Mouse (Mus musculus): ENCODE measurements around the gene Palm2.
A peak's percentile ranks its signal among the peaks of the same experiment; 100 is the strongest.

Gene Palm2

GRCm38 (mm10) chr4:57514003-57514937, 80.2 kb downstream of the Palm2 start:
- no peak for DNase-seq

DNA sequence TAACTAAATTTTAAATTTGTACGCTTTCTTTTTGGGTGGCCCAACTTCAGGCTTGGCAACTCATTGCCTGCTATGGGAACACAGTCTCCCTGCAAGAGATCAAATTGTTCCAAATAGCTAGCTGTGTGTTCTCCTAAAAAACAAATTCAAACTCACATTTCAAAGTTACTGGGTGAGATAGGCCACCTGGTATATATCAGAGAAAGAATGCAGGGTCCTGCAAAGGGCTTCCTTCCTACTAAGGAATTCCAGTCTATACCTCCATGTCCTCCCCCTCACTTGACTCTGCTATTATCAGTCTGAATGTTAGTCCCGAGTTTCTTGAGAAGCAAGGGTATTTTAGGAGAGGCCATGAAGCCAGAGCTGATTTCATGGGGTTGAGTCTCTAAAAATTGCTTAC, 81.3 kb downstream of the Palm2 start:
- DNase-seq = no peak

- DNase-seq = no peak
Observed at GRCm38 (mm10) chr4:57523456-57523855, 89.4 kb downstream of the Palm2 start.

- DNase-seq = no peak
Observed at GRCm38 (mm10) chr4:57524461-57524860, 90.4 kb downstream of the Palm2 start.

- DNase-seq = no peak
Observed at GRCm38 (mm10) chr4:57525221-57526011, 91.4 kb downstream of the Palm2 start.

DNA sequence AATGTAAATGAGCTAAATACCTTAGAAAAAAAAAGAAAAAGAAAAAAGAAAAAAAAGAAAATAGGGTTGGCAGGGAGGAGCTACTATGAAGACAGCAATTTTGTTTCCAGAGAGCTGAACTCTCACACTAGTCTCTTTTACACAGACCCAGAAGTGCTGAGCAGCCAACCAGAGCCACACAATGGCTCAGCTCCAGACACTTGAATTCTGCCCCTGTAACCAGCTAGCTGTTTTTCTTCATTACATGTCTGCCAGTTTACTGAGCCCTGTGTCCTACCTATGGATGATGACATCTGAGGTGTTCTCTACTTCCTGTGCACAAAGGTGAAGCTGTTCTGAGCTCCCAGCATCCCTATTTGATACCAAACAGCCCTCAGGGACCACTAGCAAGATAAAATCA, 94.2 kb downstream of the Palm2 start:
- no peak for DNase-seq

- DNase-seq = no peak
Observed at GRCm38 (mm10) chr4:57533686-57534085, 99.6 kb downstream of the Palm2 start.

GRCm38 (mm10) chr4:57534232-57534631, 100.2 kb downstream of the Palm2 start:
- no peak for DNase-seq

DNA sequence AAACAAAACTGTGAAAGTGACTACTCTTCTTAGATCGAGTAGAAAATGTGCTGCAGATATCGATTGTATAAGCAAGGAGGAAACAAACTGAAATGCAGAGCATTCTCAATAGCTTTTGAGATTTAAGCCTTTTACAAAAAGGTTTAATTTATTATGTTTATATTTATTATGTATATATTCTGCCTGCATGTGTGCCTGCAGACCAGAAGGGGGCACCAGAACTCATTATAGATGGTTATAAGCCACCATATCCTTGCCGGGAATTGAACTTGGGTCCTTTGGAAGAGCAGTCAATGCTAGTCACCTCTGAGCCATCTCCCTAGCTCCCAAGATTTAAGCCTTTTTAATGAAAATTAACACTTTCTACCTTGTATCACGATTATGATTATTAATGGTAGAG, 101.0 kb downstream of the Palm2 start:
- DNase-seq = no peak

GRCm38 (mm10) chr4:57538029-57538688, 104.1 kb downstream of the Palm2 start:
- DNase-seq = no peak

DNA sequence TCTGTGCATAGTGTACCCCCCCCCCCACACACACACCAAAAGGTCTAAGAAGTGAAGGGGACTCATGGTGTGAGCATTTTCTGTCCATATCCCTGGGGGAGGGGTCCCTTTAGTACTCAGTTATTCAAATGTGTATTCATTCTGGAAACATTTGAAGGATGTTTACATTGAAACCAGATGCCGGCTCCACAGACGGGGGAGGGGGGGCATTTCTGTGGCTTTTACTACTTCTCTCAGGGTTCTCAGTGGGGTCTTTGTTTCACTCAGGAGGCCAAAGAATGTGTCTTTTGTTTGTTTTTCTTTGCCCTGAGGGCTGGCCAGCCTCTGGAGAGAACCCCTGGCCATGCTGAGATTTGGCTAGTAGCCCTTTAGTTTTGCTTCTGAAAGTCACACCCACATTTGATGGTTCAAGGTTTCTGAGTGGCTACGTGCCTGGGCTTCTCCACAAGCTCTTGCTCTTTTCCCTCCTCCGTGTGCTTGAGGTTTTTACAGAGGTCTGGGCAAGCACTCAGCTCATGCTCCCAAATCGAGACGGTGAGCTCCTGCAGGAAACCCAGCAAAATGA, 109.7 kb downstream of the Palm2 start:
- peak; percentile 15 for DNase-seq

DNA sequence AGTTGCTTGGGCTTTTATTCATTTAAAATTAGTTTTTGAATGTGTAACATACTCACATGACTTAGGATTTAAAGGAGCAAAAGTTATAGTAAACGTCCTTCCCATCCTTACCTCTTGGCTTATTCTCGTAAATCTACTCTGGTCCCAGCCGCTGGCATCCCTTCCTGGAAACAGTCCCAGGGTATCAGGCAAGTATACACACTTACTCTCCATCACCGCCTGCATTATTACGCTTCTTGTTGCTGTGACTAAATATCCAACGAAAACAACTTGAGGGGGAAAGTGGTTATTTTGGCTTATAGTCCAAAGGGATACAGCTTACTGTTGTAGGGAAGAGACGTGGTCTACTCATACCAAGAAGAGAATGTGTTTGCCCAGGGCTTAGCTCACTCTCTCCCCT, 113.7 kb downstream of the Palm2 start:
- DNase-seq = no peak

DNA sequence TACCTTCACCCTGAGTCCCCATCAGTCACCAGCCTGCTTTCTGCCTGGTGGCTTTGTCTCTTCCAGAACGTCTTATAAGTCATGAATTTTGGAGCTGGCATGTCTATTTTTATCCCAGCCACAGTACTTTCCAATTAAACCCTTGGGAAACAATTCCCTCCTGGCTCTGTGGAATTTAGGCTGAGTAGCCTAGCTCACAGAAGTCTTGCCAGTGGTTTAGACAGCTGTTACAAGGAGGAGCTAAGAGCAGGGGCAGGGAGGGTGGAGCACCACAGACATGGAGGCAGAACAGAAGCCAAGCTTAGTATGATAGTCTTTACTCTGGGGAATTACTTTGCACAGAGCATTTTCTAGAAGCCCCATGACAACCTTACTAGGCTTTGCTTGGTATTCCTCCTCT, 116.2 kb downstream of the Palm2 start:
- no peak for DNase-seq

- DNase-seq = peak; percentile 38
Observed at GRCm38 (mm10) chr4:57557102-57557501, 123.1 kb downstream of the Palm2 start.

GRCm38 (mm10) chr4:57559438-57559837, 125.4 kb downstream of the Palm2 start:
- no peak for DNase-seq

- no peak for DNase-seq
Observed at GRCm38 (mm10) chr4:57560010-57560409, 126.0 kb downstream of the Palm2 start.

- peak; percentile 79 for DNase-seq
Observed at GRCm38 (mm10) chr4:57561055-57561454, 127.0 kb downstream of the Palm2 start.

DNA sequence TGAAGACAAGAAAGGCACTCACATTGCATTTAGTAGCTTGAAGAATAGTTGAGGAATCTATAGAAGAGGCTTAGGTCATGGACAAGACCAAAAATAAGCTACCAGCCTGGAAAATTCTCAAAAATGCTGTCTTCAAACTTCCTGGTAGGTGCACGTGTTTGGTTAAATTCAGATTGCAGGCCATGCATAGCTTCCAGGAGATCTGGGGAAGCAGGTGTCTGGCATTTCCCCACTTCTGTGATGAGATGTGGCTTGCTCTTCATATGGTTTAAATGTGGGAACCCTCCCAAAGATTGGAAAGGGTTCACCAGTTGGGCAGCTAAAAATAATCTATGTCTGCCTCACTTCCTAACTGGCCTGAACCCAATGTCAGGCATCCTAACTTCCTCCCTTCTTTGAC, 131.2 kb downstream of the Palm2 start:
- DNase-seq = no peak

- no peak for DNase-seq
Observed at GRCm38 (mm10) chr4:57565811-57566210, 131.8 kb downstream of the Palm2 start.

DNA sequence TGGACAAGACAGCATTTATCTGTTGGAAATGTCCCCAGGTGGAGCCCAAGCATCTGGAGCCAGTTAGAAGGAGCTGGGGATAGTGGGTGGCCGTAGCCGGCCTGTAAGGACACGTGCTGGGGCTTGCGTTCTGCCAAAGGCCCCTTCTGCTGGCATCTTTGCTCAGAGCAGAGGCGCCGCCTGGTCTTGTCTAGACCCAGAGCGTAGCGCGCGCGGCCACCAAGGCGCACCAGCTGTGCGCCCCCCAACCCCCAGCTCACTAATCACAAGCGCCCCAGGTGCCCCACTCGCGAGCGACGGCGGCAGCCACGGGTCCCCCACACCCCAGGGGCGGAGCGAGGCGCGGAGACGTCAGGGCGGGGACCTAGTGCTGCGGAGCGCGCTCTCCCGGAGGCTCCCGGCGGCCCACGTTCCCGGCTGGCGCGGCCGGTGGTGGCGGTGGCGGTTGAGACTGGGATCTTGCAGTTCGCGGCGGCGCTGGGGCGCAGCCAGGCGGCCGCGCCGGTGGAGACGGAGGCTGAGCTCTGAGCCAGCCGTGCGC, 133.7 kb downstream of the Palm2 start, which contains the start of gene Pakap:
Gene Pakap (plus strand): TSS at position 514 of the 541 bp plus-strand sequence.
- DNase-seq = peak; percentile 84

DNA sequence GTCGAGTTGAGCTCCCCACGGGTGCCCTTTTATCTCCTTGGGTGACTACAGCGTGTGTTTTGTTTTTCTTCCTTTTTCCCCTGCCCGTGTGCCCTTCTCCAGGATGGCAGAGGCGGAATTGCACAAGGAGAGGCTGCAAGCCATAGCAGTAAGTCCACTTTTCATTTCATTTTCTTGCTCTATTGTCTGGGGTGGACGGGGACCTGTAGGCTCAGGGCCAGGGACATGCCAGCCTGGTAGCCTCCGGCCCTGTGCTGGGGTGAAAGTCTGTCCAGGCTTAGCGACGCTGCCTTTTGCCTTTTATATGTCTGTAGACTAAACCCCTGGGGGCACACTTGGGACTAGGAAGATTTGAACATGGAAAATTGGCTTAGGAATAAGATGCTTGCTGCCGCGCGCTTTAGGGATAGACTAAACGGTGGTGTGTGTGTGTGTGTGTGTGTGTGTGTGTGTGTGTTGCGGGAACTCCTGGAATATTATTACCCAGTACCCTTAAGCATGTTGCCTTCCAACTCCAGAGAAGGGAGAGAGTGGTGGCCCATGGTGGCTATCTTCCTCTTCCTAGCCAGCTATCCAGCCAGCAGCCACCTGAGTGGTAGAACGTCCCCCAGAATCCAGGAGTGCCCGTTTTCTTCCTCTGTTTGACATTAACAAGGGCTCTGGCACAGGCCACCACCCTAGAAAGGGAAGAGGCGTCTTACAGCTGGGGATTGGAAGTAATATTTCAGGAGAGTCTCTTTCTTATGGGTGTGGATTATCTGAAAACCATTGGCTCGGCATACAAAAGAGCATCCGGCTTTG, 134.4 kb downstream of the Palm2 start:
- no peak for DNase-seq

DNA sequence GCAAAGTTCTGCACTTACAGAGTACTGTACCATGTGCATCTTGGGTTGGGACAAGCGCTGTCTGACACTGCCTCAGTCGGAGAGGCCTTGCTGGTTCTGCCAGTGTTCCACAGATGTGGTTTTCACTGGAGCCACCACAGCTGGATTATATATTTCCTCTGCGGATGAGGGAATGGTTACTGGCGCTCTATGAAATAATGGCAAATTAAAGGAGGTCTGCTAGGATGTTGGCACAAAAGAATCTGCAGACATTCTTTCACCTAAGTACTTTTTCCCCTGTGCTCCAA, 135.0 kb downstream of the Palm2 start:
- no peak for DNase-seq
